Mouse (Mus musculus) bone marrow macrophage, adult 2 months (primary cell): ENCODE measurements at regions not wholly inside any gene's neighbourhood (a gene's known extent, or its start where the extent isn't known, plus 50 kb on each side); places are given as distances from the start of the nearest gene placed in this dataset.

ENCODE experiments used
- CTCF ChIP-seq: IDR thresholded peaks from 2 replicates; pipeline ENCODE4 v1.5.1; 2012; ENCODE audit warnings: low read depth, mild to moderate bottlenecking, low read length, moderate library complexity
- POLR2A ChIP-seq: IDR thresholded peaks from 2 replicates; pipeline ENCODE4 v1.6.1; 2012; ENCODE audit warnings: mild to moderate bottlenecking, low read depth, low read length, borderline replicate concordance

GRCm38 (mm10) chr16:51475690-51476089, 555.3 kb upstream of the Cblb start:
- TF ChIP-seq CTCF (no peak), POLR2A (no peak)
